ENCODE assay signal across 8 mouse cellular contexts in the genomic region with DNA sequence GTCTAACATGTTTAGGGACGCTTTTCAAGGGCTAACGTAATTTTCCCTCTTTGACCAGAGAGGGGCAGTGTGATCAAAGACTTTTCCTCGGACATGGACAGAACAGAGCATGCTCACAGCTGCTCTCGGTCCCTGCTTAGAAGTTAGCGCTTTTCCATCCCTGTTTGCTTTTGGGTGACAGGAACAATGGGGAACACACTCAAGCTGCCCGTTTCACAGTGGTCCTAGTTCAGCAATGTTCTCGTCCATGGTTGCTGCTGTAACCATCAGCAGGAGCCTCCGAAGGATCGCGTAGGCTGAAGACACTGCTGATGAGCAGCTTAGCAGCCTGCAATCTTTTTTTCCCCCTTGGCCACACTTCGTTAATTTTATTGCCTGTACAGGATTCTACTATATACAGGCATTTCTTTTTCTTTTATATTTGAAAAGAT.
A peak's percentile ranks its signal among the peaks of the same experiment; 100 is the strongest.
DNase-seq lines count a peak whose midpoint lies in the region; ATAC-seq lines count a peak whose summit lies in the region.

No protein-coding gene starts in this region.

- H3K27me3 ChIP-seq in forebrain, embryonic 10.5 days (ENCODE audit: poor library complexity, severe bottlenecking): 0 out of 2 replicates have a peak, but pooled peaks cover 6% of the 10 kb centered on the region
- no peaks in the 10 kb centered on the region for H3K27me3 ChIP-seq in heart, embryonic 16.5 days (ENCODE audit: control insufficient read depth, insufficient read depth, low read length)
- H3K27me3 ChIP-seq in liver, embryonic 11.5 days (replicated peaks; ENCODE audit: control insufficient read depth, insufficient read depth, low read length): no peaks in the 10 kb centered on the region
- no peaks in the 10 kb centered on the region for H3K27me3 ChIP-seq in neural tube, embryonic 12.5 days (replicated peaks)

- ATAC-seq in heart, embryonic 16.5 days (replicated peaks; ENCODE audit: extremely low read depth, insufficient read depth, low FRiP score): peak; percentile 49
- no peak for ATAC-seq in liver, embryonic 11.5 days (replicated peaks; ENCODE audit: low FRiP score)
- ATAC-seq in neural tube, embryonic 12.5 days (ENCODE audit: low FRiP score, low read depth): peak; percentile 90

- peak overlapping the region; percentile 56 for H3K4me3 ChIP-seq in forebrain, embryonic 10.5 days
- H3K4me3 ChIP-seq in heart, embryonic 16.5 days (ENCODE audit: low read length): peak overlapping the region; percentile 55
- peak overlapping the region; percentile 30; the same call in 1 of the 2 replicates for H3K4me3 ChIP-seq in liver, embryonic 11.5 days (ENCODE audit: low read depth, low read length)
- H3K4me3 ChIP-seq in neural tube, embryonic 12.5 days: peak overlapping the region; percentile 43

- H3K9ac ChIP-seq in heart, embryonic 16.5 days (ENCODE audit: low read length): peak overlapping the region; percentile 70
- no peak overlapping the region; the same call in 1 of the 2 replicates for H3K9ac ChIP-seq in liver, embryonic 11.5 days (ENCODE audit: low read depth, low read length)
- peak overlapping the region; percentile 58 for H3K9ac ChIP-seq in neural tube, embryonic 12.5 days

- peak overlapping the region; percentile 86 for H3K27ac ChIP-seq in forebrain, embryonic 10.5 days
- H3K27ac ChIP-seq in heart, embryonic 16.5 days (ENCODE audit: low read length): no peak overlapping the region
- H3K27ac ChIP-seq in liver, embryonic 11.5 days (ENCODE audit: low read depth, low read length): no peak overlapping the region
- H3K27ac ChIP-seq in neural tube, embryonic 12.5 days: no peak overlapping the region

- peak overlapping the region; percentile 77 for H3K4me2 ChIP-seq in heart, embryonic 16.5 days (ENCODE audit: low read depth, low read length)
- peak overlapping the region; percentile 57 for H3K4me2 ChIP-seq in liver, embryonic 11.5 days
- peak overlapping the region; percentile 65 for H3K4me2 ChIP-seq in neural tube, embryonic 12.5 days (replicated peaks)

- peak; percentile 83 for DNase-seq in heart, adult 11 months
- DNase-seq in heart, postnatal 25 days (ENCODE audit: low spot score): no peak
- DNase-seq in forebrain, embryonic 10.5 days (ENCODE audit: extremely low spot score, low spot score): peak; percentile 57
- peak; percentile 53 to 57 for DNase-seq in kidney, postnatal 36 days
- peak; percentile 32 for DNase-seq in liver, embryonic 11.5 days (ENCODE audit: low spot score)
- no peak for DNase-seq in MN1 (ENCODE audit: low spot score)

- intact Hi-C loops in heart, postnatal 25 days (cut with DNase I): loop anchor here (5.0 to 10.0 kb wide), 2 partner anchors 188 to 475 kb away; no protein-coding TSS in a partner anchor

- 7% methylated on average over 11 of the region's 11 CpGs for WGBS in forebrain, embryonic 10.5 days
- WGBS in heart, embryonic 16.5 days: 6% methylated on average over 11 of the region's 11 CpGs
- WGBS in liver, embryonic 11.5 days: 15% methylated on average over 11 of the region's 11 CpGs
- 4% methylated on average over 11 of the region's 11 CpGs for WGBS in neural tube, embryonic 12.5 days

- H3K4me1 ChIP-seq in forebrain, embryonic 10.5 days: peaks cover 5% of the 10 kb centered on the region; the same call in 1 of the 2 replicates
- 0 out of 2 replicates have a peak, but pooled peaks cover 3% of the 10 kb centered on the region for H3K4me1 ChIP-seq in heart, embryonic 16.5 days (ENCODE audit: control insufficient read depth, insufficient read depth, low read length)
- no peaks in the 10 kb centered on the region for H3K4me1 ChIP-seq in liver, embryonic 11.5 days (replicated peaks; ENCODE audit: control insufficient read depth, insufficient read depth, low read length)
- no peaks in the 10 kb centered on the region for H3K4me1 ChIP-seq in neural tube, embryonic 12.5 days

- no peaks in the 10 kb centered on the region for H3K9me3 ChIP-seq in forebrain, embryonic 10.5 days
- no peaks in the 10 kb centered on the region for H3K9me3 ChIP-seq in heart, embryonic 16.5 days (replicated peaks; ENCODE audit: control insufficient read depth, low read length)
- H3K9me3 ChIP-seq in liver, embryonic 11.5 days (ENCODE audit: control insufficient read depth, low read length): no peaks in the 10 kb centered on the region
- no peaks in the 10 kb centered on the region for H3K9me3 ChIP-seq in neural tube, embryonic 12.5 days

- H3K36me3 ChIP-seq in forebrain, embryonic 10.5 days (replicated peaks): no peaks in the 10 kb centered on the region
- H3K36me3 ChIP-seq in heart, embryonic 16.5 days (ENCODE audit: control insufficient read depth, insufficient read depth): no peaks in the 10 kb centered on the region
- no peaks in the 10 kb centered on the region for H3K36me3 ChIP-seq in liver, embryonic 11.5 days (ENCODE audit: control insufficient read depth, insufficient read depth, low read length)
- H3K36me3 ChIP-seq in neural tube, embryonic 12.5 days: no peaks in the 10 kb centered on the region

Comparison
In these comparisons a context has a peak if more than half of its experiments do, and no peak if none do; other contexts are left out.
1. DNase-seq: peak in heart, adult 11 months (single experiment), forebrain, embryonic 10.5 days (single experiment), kidney, postnatal 36 days (2 of 2) and liver, embryonic 11.5 days (single experiment); none in heart, postnatal 25 days (single experiment) and MN1 (single experiment).
2. Peak in every context shown above with its lines, with median percentiles within 50 percentile points of each other: H3K4me3 ChIP-seq and H3K4me2 ChIP-seq.